Mouse (Mus musculus): ENCODE measurements around the gene Zfp710.
A peak's percentile ranks its signal among the peaks of the same experiment; 100 is the strongest.

Gene Zfp710

GRCm38 (mm10) chr7:80078792-80079301, 54.2 kb downstream of the Zfp710 start:
- DNase-seq (ENCODE audit: low spot score), result no peak

- DNase-seq (ENCODE audit: low spot score), result no peak
Measured at GRCm38 (mm10) chr7:80081586-80082554, 57.3 kb downstream of the Zfp710 start.

GRCm38 (mm10) chr7:80084484-80084931, 59.9 kb downstream of the Zfp710 start:
- DNase-seq (ENCODE audit: low spot score), result peak; percentile 54

- DNase-seq (ENCODE audit: low spot score), result no peak
Measured at GRCm38 (mm10) chr7:80085970-80086715, 61.5 kb downstream of the Zfp710 start.

- no peak for DNase-seq (ENCODE audit: low spot score)
Measured at GRCm38 (mm10) chr7:80088191-80088590, 63.6 kb downstream of the Zfp710 start.

GRCm38 (mm10) chr7:80090191-80091003, 65.8 kb downstream of the Zfp710 start:
- DNase-seq (ENCODE audit: low spot score), result no peak

GRCm38 (mm10) chr7:80091004-80091865, 66.6 kb downstream of the Zfp710 start:
- peak; percentile 61 for DNase-seq (ENCODE audit: low spot score)

- no peak for DNase-seq (ENCODE audit: low spot score)
Measured at GRCm38 (mm10) chr7:80091866-80092210, 67.2 kb downstream of the Zfp710 start.

GRCm38 (mm10) chr7:80092351-80093046, 67.9 kb downstream of the Zfp710 start:
- no peak for DNase-seq (ENCODE audit: low spot score)

GRCm38 (mm10) chr7:80094481-80094880, 69.9 kb downstream of the Zfp710 start:
- no peak for DNase-seq (ENCODE audit: low spot score)

- DNase-seq (ENCODE audit: low spot score), result no peak
Measured at GRCm38 (mm10) chr7:80095598-80096309, 71.1 kb downstream of the Zfp710 start.

- DNase-seq (ENCODE audit: low spot score), result no peak
Measured at GRCm38 (mm10) chr7:80098389-80098976, 73.9 kb downstream of the Zfp710 start.

- no peak for DNase-seq (ENCODE audit: low spot score)
Measured at GRCm38 (mm10) chr7:80103335-80103734, 78.7 kb downstream of the Zfp710 start.

- no peak for DNase-seq (ENCODE audit: low spot score)
Measured at GRCm38 (mm10) chr7:80105637-80106390, 81.2 kb downstream of the Zfp710 start.

- no peak for DNase-seq (ENCODE audit: low spot score)
Measured at GRCm38 (mm10) chr7:80106441-80106840, 81.8 kb downstream of the Zfp710 start.

- no peak for DNase-seq (ENCODE audit: low spot score)
Measured at GRCm38 (mm10) chr7:80111066-80112045, 86.7 kb downstream of the Zfp710 start.

- DNase-seq (ENCODE audit: low spot score), result no peak
Measured at GRCm38 (mm10) chr7:80113989-80114388, 89.4 kb downstream of the Zfp710 start.
